ENCODE assay signal across 33 mouse cellular contexts in the genomic region with DNA sequence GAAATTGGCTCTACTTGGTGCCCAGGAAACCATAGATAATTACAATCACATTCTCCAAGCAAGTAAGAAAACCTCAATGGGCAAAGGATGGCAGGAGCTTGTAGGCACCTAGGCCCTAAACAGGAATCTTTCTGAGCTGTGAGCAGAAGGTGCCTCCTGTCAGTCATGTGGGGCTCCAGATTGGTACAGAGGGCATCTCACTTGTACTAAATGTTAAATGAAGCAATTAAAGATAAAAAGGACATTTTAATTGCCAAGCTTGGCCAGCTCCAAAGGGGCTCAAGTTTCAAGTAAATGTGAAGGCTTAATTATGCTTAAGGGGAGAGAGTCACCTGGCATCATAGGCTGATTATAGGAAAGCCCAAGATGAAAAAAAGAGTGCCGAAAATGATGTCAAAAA.
"Had no signal": no experiment of that assay in that cellular context is flagged by ENCODE, and none has a peak within 500 bp of the region (broad histone marks: within the 10 kb centered on the region; RNA-seq: fewer than 3 reads in every experiment).

No protein-coding gene starts in this region.

- H3K27ac ChIP-seq: limb, embryonic 10.5 days; limb, embryonic 12.5 days; limb, embryonic 13.5 days; limb, embryonic 15.5 days; liver, embryonic 12.5 days; liver, embryonic 13.5 days; liver, embryonic 14.5 days; liver, embryonic 15.5 days; lung, embryonic 15.5 days; macrophage; midbrain, embryonic 10.5 days; midbrain, embryonic 12.5 days; midbrain, embryonic 13.5 days; midbrain, embryonic 15.5 days; neural tube, embryonic 12.5 days; neural tube, embryonic 13.5 days had no signal

- H3K36me3 ChIP-seq: limb, embryonic 10.5 days; limb, embryonic 12.5 days; limb, embryonic 13.5 days; limb, embryonic 15.5 days; liver, embryonic 12.5 days; liver, embryonic 13.5 days; liver, embryonic 15.5 days; lung, embryonic 15.5 days; midbrain, embryonic 10.5 days; midbrain, embryonic 12.5 days; midbrain, embryonic 13.5 days; midbrain, embryonic 15.5 days; neural tube, embryonic 12.5 days; neural tube, embryonic 13.5 days had no signal

- DNase-seq: left cerebral cortex, postnatal 4 days; liver; liver, embryonic 13.5 days; liver, postnatal 0 days; lung, adult 18-20 months; lung, adult 2 months; lung, embryonic 14.5 days; lung, postnatal 10 days; lung, postnatal 14 days; lung, postnatal 36 days; lung, postnatal 4 days; midbrain, embryonic 14.5 days had no signal

- H3K4me2 ChIP-seq: limb, embryonic 12.5 days; limb, embryonic 13.5 days; limb, embryonic 15.5 days; liver, embryonic 11.5 days; liver, embryonic 12.5 days; liver, embryonic 13.5 days; liver, embryonic 15.5 days; lung, embryonic 14.5 days; lung, embryonic 15.5 days; midbrain, embryonic 11.5 days; midbrain, embryonic 12.5 days; midbrain, embryonic 13.5 days; midbrain, embryonic 15.5 days; neural tube, embryonic 12.5 days; neural tube, embryonic 13.5 days had no signal

- H3K9ac ChIP-seq: limb, embryonic 12.5 days; limb, embryonic 13.5 days; limb, embryonic 15.5 days; liver, embryonic 12.5 days; liver, embryonic 13.5 days; liver, embryonic 14.5 days; liver, embryonic 15.5 days; liver, postnatal 0 days; lung, embryonic 14.5 days; lung, embryonic 15.5 days; midbrain, embryonic 12.5 days; midbrain, embryonic 13.5 days; midbrain, embryonic 15.5 days; neural tube, embryonic 12.5 days; neural tube, embryonic 13.5 days had no signal

- H3K9me3 ChIP-seq: limb, embryonic 10.5 days; limb, embryonic 12.5 days; limb, embryonic 15.5 days; liver, embryonic 12.5 days; liver, embryonic 13.5 days; liver, embryonic 15.5 days; lung, embryonic 15.5 days; megakaryocyte, embryonic 14.5 days; midbrain, embryonic 10.5 days; midbrain, embryonic 12.5 days; midbrain, embryonic 15.5 days; neural tube, embryonic 12.5 days had no signal

- ATAC-seq: liver, embryonic 12.5 days; liver, postnatal 0 days; lung, postnatal 0 days; midbrain, embryonic 13.5 days; midbrain, embryonic 15.5 days; midbrain, embryonic 16.5 days had no signal

- H3K4me1 ChIP-seq: limb, embryonic 10.5 days; limb, embryonic 12.5 days; limb, embryonic 13.5 days; limb, embryonic 15.5 days; liver, embryonic 12.5 days; liver, embryonic 13.5 days; liver, embryonic 15.5 days; lung, embryonic 15.5 days; megakaryocyte, embryonic 14.5 days; midbrain, embryonic 12.5 days; neural tube, embryonic 12.5 days had no signal

- H3K4me3 ChIP-seq: limb, embryonic 10.5 days; limb, embryonic 12.5 days; limb, embryonic 13.5 days; limb, embryonic 15.5 days; liver, embryonic 12.5 days; liver, embryonic 13.5 days; liver, embryonic 15.5 days; lung, embryonic 15.5 days; megakaryocyte, embryonic 14.5 days; midbrain, embryonic 10.5 days; midbrain, embryonic 12.5 days; midbrain, embryonic 13.5 days; midbrain, embryonic 15.5 days; myocyte; neural tube, embryonic 12.5 days; neural tube, embryonic 13.5 days had no signal

- H3K27me3 ChIP-seq: limb, embryonic 12.5 days; limb, embryonic 13.5 days; limb, embryonic 15.5 days; liver, embryonic 12.5 days; liver, embryonic 13.5 days; liver, embryonic 15.5 days; lung, embryonic 15.5 days; megakaryocyte, embryonic 14.5 days; midbrain, embryonic 12.5 days; midbrain, embryonic 13.5 days; midbrain, embryonic 15.5 days; neural tube, embryonic 12.5 days; neural tube, embryonic 13.5 days had no signal
